Mouse (Mus musculus) hindbrain, embryonic 12.5 days (tissue): ENCODE data around the gene Arpc1a. TPM values are rescaled to one million over a fixed set of nuclear protein-coding genes. Genes with fewer than 3 reads are reported as not detected.
"Not testable (repeated sequence)": the region's sequence is repeated elsewhere in the genome, so short reads cannot be mapped to it uniquely, and the experiment has no call there.

Source experiments
- ATAC-seq: fragments of 200-750 bp; cut with Nextera tagmentation; 2 replicates; pipeline ENCODE4 v1.8.0; 2017; ENCODE audit warnings: moderate TSS enrichment; ENCODE audit not compliant: low FRiP score
- H3K27ac ChIP-seq: fragments of 300-500 bp; sonication (generic); 2 replicates; pipeline ENCODE4 v1.5.1; 2016; ENCODE audit warnings: mild to moderate bottlenecking
- H3K27me3 ChIP-seq: fragments of 300-500 bp; sonication (generic); 2 replicates; pipeline ENCODE4 v1.6.1; 2016; ENCODE audit warnings: mild to moderate bottlenecking
- H3K36me3 ChIP-seq: fragments of 300-500 bp; sonication (generic); 2 replicates; pipeline ENCODE4 v1.6.1; 2016; ENCODE audit warnings: mild to moderate bottlenecking
- H3K4me1 ChIP-seq: fragments of 300-500 bp; sonication (generic); 2 replicates; pipeline ENCODE4 v1.6.1; 2016
- H3K4me2 ChIP-seq: fragments of 300-500 bp; sonication (generic); replicated peaks from 2 replicates; pipeline ENCODE4 v1.6.1; 2016; ENCODE audit warnings: mild to moderate bottlenecking
- H3K4me3 ChIP-seq: fragments of 300-500 bp; sonication (generic); 2 replicates; pipeline ENCODE4 v1.5.1; 2016; ENCODE audit warnings: mild to moderate bottlenecking
- H3K9ac ChIP-seq: fragments of 300-500 bp; sonication (generic); 2 replicates; pipeline ENCODE4 v1.6.1; 2016; ENCODE audit warnings: mild to moderate bottlenecking, moderate library complexity
- H3K9me3 ChIP-seq: fragments of 300-500 bp; sonication (generic); replicated peaks from 2 replicates; pipeline ENCODE4 v1.6.1; 2016; ENCODE audit warnings: mild to moderate bottlenecking
- WGBS: fragments of 180-500 bp; shearing (Covaris S2); methylation state at CpG from one replicate; pipeline ENCODE4 v1.1.7; 2016; 5-methylcytosine and 5-hydroxymethylcytosine counted together
- polyA plus RNA-seq: library from polyadenylated mRNA; unstranded; fragments of >200 nt; fragmentation: Nextera tagmentation; extraction: Ambion mirVana; gene quantifications from 2 replicates; pipeline ENCODE4 v1.2.1, GENCODE M21; 2016

Arpc1a gene
- polyA plus RNA-seq = 191 and 201 TPM in 2 replicates

DNA sequence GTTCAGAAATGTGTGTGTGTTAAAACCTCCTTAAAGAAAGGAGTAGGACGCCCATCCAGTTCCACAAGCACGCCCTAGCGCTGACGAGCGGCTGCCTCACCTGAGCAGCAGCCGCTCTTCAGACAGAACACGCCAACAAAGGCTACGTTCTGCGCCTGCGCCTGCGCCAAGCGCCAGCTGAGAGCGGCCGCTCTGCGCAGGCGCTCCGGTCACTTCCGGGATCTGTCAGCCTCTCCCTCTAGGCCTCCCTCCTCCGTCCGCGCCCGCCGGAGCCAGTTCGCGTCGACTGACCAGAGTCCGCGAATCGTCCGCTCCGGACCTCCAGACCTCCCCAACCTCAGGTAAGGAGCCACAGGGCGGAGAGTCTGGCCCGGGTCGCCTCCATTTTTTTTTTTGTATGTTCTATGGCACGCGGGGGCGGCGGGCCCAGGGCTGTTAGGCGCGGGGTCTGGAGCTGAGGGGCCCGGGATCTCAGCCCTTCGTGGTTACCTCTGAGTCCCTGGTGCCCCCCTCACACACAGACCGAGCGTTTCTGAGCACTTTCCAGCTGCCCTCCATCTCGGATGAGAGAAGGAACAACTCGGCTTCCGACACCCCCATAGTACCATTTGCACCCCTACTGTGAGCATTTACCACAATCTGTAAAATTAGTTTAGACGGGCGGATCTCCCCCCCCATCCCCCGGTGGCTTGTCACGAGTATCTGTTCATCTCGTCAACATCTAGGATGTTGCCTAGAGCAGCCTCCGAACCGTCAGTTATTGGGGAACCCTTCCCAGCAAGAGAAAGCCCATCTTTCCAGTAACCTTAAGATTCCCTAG lies at the start of gene Arpc1a, which contains the start of gene Kpna7:
TSS of gene Arpc1a (plus strand) at position 199 of the 820 bp plus-strand sequence.
TSS of gene Kpna7 (minus strand) at position 399 of the 820 bp plus-strand sequence.
- WGBS = 2% methylated on average over 54 of the region's 54 CpGs
- no peaks in the 10 kb centered on the region for H3K27me3 ChIP-seq

DNA sequence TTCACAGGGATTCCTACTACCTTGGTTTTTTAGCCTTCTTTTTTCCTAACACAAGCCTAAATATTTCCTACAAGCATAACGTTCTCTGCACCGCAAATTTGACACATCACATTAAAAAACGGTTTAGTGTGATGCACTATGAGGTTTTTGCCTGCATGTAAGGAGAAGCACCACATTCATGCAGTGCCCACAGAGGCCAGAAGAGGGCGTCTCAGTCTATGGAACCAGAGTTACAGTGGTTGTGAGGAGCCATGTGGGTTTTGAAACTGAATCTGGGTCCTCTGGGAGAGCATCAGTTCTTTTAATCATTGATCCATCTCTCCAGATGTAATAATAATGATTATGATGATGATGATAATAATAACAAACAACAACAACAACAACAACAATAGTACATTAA lies 42.0 kb upstream of the Arpc1a start:
- Histone ChIP-seq H3K36me3 (no peaks in the 10 kb centered on the region), H3K9me3 (no peaks in the 10 kb centered on the region), H3K9ac (no peak overlapping the region), H3K27me3 (no peaks in the 10 kb centered on the region), H3K4me3 (no peak overlapping the region), H3K4me1 (no peaks in the 10 kb centered on the region), H3K27ac (no peak overlapping the region), H3K4me2 (no peak overlapping the region)
- 46% methylated on average over 4 of the region's 4 CpGs for WGBS
- ATAC-seq = no peak

More for the DNA sequence above, at the start of gene Arpc1a, which contains the start of gene Kpna7:
- H3K9ac ChIP-seq = peak within 1 kb of the TSS; percentile 91
- H3K4me2 ChIP-seq = peak within 1 kb of the TSS; percentile 90
- peak; percentile 97 for ATAC-seq
- H3K4me1 ChIP-seq = peaks cover 13% of the 10 kb centered on the region
- H3K9me3 ChIP-seq = no peaks in the 10 kb centered on the region
- H3K4me3 ChIP-seq = peak within 1 kb of the TSS; percentile 79
- peaks cover 4% of the 10 kb centered on the region for H3K36me3 ChIP-seq
- H3K27ac ChIP-seq = peak within 1 kb of the TSS; percentile 89

DNA sequence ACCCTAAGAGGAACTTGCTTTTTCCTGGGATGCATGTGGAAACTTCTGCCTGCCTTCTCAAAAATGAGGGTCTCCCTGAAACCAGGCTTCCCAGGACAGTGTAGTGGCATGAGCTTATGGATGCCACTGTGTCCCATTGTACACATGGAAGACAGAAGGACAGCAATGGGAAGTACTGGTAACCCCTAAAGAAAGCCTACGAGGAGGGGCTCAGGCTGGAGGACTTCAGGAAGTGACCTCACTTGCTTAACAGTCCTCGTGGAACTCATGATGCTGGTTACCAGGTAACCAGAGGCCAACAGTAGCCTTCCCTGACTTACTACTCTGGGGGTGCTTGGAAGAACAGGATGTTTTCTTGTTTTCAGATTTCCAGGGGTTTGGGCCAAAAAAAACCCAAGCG lies 40.9 kb upstream of the Arpc1a start, which contains the start of gene 1700018F24Rik:
TSS of gene 1700018F24Rik (plus strand) at position 301 of the 400 bp plus-strand sequence.
- not testable (repeated sequence) for H3K4me2 ChIP-seq, H3K9me3 ChIP-seq, H3K27ac ChIP-seq, H3K36me3 ChIP-seq, H3K9ac ChIP-seq, H3K27me3 ChIP-seq, H3K4me1 ChIP-seq, H3K4me3 ChIP-seq, ATAC-seq
- 79% methylated on average over 3 of the region's 3 CpGs for WGBS

DNA sequence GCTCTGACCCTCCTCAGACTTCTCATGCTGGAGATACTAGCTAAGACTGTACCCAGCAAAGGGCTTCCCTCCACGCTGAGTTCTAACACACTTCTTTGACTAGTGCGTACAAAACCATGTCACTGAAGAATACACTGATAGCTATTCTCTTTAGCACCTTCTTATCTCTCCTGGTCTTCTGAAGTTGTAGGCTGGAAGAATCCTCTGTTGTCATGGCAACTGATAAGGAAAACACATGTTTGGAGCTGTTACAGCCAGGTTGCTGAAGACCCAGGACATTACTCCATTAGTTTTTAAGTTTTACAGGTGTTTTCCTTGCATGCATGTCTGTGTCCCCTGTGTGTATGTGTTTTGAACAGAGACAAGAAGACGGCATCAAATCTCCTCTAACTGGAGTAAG lies 29.4 kb upstream of the Arpc1a start:
- not testable (repeated sequence) for H3K27me3 ChIP-seq

DNA sequence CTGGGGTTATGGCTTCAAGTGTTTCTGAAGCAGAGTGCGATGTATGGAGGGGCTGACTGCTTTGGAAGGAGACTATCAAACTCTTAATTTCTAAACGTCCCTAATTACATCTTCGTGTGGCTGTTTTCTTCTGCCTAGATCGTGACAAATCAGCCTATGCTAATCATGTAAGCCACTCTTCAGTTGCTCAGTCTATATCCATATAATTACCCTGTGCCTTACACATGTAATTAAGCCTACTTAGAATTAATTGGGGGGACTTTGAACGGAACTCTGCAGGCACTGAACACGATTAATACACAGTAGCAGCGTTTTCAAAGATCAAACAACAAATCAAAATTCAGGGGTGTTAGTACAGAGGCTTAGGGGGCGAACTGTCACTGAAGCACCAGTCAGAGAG lies 25.7 kb upstream of the Arpc1a start:
- H3K27ac ChIP-seq = no peak overlapping the region
- WGBS = 78% methylated on average over 8 of the region's 8 CpGs
- no peak overlapping the region for H3K9ac ChIP-seq
- H3K4me3 ChIP-seq = no peak overlapping the region
- no peaks in the 10 kb centered on the region for H3K27me3 ChIP-seq
- H3K4me2 ChIP-seq = no peak overlapping the region
- no peaks in the 10 kb centered on the region for H3K9me3 ChIP-seq
- H3K36me3 ChIP-seq = no peaks in the 10 kb centered on the region
- no peak for ATAC-seq
- H3K4me1 ChIP-seq = no peaks in the 10 kb centered on the region

More for the DNA sequence above, 29.4 kb upstream of the Arpc1a start:
- H3K9me3 ChIP-seq, H3K27ac ChIP-seq, H3K9ac ChIP-seq, ATAC-seq, H3K4me1 ChIP-seq, H3K36me3 ChIP-seq, H3K4me2 ChIP-seq, H3K4me3 ChIP-seq: not testable (repeated sequence)
- WGBS = 88% methylated on average over 3 of the region's 3 CpGs

DNA sequence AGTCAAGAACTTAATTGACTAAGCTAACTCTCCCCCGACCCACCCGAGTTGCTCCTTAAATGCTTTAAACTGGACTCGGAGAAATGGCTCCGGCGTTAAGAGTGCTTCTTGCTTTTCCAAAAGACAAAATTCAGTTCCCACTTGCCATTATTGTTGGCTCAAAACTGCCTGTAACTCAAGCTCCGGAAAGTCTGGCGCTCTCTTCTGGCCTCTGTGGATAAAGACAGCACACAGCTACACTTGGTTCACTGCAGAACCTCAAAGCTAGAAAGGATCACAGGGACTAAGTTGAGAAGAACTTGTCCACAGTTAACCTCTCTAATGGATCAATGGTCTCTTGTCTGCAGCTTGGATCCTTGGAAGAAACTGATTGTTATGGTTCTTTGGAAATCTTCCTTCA lies 24.9 kb upstream of the Arpc1a start:
- Histone ChIP-seq H3K4me3 (no peak overlapping the region), H3K27me3 (no peaks in the 10 kb centered on the region), H3K4me1 (no peaks in the 10 kb centered on the region), H3K9ac (no peak overlapping the region), H3K36me3 (no peaks in the 10 kb centered on the region), H3K27ac (no peak overlapping the region), H3K4me2 (no peak overlapping the region), H3K9me3 (no peaks in the 10 kb centered on the region)
- ATAC-seq = no peak
- WGBS = 89% methylated on average over 7 of the region's 7 CpGs

DNA sequence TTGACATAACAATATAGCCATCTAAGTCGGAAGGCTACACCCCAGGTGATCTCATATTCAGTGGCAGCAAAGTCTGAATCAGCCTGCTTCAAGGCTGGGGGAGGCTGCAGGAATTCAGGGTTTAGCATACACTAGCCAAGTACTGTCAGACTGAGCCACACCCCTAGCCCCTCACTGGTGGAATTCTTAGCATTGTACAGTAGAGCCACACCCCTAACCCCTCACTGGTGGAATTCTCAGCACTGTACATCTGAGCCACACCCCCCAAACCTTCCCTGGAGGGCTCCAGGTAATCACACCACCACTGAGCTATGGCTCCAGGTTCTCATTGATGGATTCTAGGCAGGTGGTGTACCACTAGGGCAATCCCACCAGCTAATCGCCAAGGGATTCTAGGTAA lies 24.1 kb upstream of the Arpc1a start:
- 76% methylated on average over 2 of the region's 2 CpGs for WGBS
- ATAC-seq = no peak
- H3K9me3 ChIP-seq = no peaks in the 10 kb centered on the region
- H3K27me3 ChIP-seq = no peaks in the 10 kb centered on the region
- H3K4me2 ChIP-seq = no peak overlapping the region
- no peaks in the 10 kb centered on the region for H3K4me1 ChIP-seq
- no peaks in the 10 kb centered on the region for H3K36me3 ChIP-seq
- H3K4me3 ChIP-seq = no peak overlapping the region
- H3K27ac ChIP-seq = no peak overlapping the region
- H3K9ac ChIP-seq = no peak overlapping the region

DNA sequence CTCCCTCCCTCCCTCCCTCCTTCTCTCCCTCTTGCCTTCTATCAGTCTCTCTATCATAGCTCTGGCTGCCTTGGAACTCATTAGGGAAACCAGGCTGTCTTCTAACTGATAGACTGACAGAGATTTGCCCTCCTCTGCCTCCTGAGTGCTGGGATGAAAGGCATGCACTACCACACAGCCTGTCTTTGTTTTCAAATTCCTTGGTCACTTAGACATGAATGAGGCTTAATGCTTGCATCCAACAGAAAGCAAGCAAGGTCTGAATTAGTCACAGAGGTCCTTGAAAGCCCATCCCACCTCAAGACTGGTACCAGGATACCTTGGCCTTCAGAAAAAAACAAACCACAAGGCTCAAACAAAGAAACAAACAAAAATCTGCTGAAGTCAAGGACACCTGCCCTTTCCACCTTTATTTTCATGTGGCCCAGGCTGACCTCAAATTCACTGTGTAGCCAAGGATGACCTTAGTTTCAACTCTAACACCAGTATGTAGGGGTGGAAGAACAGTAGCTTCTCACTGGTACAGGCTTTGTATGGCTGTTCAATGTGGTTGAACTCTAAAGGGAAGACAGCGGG lies 18.8 kb upstream of the Arpc1a start:
- ATAC-seq = no peak
- WGBS = 90% methylated on average over 1 of the region's 1 CpGs

DNA sequence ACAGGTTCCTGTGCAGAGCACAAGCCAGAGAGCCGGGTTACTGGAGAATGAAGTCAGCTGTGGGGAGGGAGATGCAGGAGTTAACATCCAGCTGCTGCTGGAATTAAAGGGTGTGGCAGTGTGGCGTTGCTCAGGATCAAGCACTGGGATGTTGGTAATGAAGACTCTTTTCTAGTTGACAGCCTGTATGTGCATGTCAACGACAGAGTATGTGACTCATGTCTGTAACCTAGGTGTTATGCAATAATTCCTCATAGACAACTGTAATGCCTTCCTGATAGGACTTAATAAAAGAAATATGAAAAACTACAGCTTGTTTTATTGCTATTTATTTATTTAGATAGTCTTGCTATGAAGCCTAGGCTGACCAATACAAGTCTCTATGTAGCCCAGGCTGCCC lies 14.8 kb upstream of the Arpc1a start:
- 70% methylated on average over 3 of the region's 3 CpGs for WGBS
- peaks cover 4% of the 10 kb centered on the region; the same call in 1 of the 2 replicates for H3K27me3 ChIP-seq
- H3K4me3 ChIP-seq = no peak overlapping the region
- no peak overlapping the region for H3K27ac ChIP-seq
- H3K4me2 ChIP-seq = no peak overlapping the region
- H3K9me3 ChIP-seq = no peaks in the 10 kb centered on the region
- H3K9ac ChIP-seq = no peak overlapping the region
- ATAC-seq = no peak
- no peaks in the 10 kb centered on the region for H3K36me3 ChIP-seq
- no peaks in the 10 kb centered on the region for H3K4me1 ChIP-seq

More for the DNA sequence above, 18.8 kb upstream of the Arpc1a start:
- no peak overlapping the region for H3K27ac ChIP-seq
- no peak overlapping the region for H3K4me2 ChIP-seq
- no peaks in the 10 kb centered on the region for H3K4me1 ChIP-seq
- no peak overlapping the region for H3K9ac ChIP-seq
- no peaks in the 10 kb centered on the region for H3K9me3 ChIP-seq
- H3K36me3 ChIP-seq = no peaks in the 10 kb centered on the region
- peaks cover 4% of the 10 kb centered on the region; the same call in 1 of the 2 replicates for H3K27me3 ChIP-seq
- no peak overlapping the region for H3K4me3 ChIP-seq

DNA sequence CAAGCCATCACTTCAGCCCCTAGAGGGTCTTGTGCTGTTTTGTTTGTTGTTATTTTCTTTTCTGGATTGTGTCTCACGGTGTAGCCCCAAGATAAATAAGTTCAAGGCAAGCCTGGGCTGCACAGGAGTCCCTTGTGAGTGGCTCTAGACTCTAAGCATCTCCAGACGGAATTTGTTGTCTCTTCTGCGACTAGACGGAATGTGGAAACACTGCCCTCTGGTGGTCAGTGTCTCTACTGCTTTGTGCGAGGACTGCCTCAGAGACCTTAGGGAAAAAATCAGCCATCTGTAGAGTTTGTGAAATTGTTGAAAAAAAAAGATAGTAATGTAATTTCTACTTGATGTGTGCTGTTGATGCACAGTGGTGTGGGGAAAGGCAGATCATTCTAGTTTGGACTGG lies 13.9 kb upstream of the Arpc1a start:
- H3K9ac ChIP-seq = no peak overlapping the region
- no peak overlapping the region for H3K27ac ChIP-seq
- H3K4me3 ChIP-seq = no peak overlapping the region
- H3K4me2 ChIP-seq = no peak overlapping the region
- WGBS = 2% methylated on average over 5 of the region's 5 CpGs
- no peak for ATAC-seq
- no peaks in the 10 kb centered on the region for H3K36me3 ChIP-seq
- H3K27me3 ChIP-seq = peaks cover 4% of the 10 kb centered on the region; the same call in 1 of the 2 replicates
- H3K4me1 ChIP-seq = no peaks in the 10 kb centered on the region; the same call in 1 of the 2 replicates
- no peaks in the 10 kb centered on the region for H3K9me3 ChIP-seq

DNA sequence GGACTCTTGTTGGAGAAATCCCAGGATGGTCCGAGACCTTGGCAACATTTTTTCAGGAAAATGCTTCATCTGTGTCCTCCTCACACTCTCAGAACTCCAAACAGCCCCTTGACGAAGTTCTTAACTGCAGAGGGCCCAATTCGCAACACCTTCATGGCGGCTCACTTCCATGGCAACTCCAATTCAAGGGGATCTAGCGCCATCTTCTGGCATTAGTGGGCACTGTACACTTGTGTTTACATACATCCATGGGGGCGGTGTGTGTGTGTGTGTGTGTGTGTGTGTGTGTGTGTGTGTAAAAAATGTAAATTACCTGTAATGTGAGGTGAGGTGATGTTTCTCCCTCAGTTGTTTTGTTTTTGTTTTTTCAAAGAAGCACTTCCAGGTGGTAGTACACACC lies 12.3 kb upstream of the Arpc1a start:
- no peak overlapping the region for H3K27ac ChIP-seq
- no peak overlapping the region for H3K4me2 ChIP-seq
- no peaks in the 10 kb centered on the region for H3K36me3 ChIP-seq
- ATAC-seq = no peak
- 56% methylated on average over 6 of the region's 6 CpGs for WGBS
- H3K4me3 ChIP-seq = no peak overlapping the region
- no peak overlapping the region for H3K9ac ChIP-seq
- H3K4me1 ChIP-seq = no peaks in the 10 kb centered on the region; the same call in 1 of the 2 replicates
- H3K27me3 ChIP-seq = peaks cover 4% of the 10 kb centered on the region; the same call in 1 of the 2 replicates
- no peaks in the 10 kb centered on the region for H3K9me3 ChIP-seq

DNA sequence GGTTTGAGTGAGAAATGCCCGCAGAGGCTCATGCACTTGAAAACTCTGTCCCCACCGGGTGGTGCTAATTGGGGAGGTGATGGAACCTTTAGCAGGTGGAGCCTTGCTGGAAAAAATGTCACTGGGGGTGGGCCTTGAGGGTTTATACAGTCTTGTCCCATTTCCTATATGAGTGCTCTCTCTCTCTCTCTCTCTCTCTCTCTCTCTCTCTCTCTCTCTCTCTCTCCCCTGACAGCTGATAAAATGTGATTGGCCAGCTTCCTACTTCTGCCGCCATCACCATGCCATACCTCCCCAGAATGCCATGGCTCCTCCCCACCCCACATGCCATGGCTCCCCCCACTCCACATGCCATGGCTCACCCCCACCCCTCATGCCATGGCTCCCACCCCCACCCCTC lies 8.5 kb upstream of the Arpc1a start:
- Histone ChIP-seq H3K4me3 (no peak overlapping the region), H3K27me3 (no peaks in the 10 kb centered on the region), H3K9ac (no peak overlapping the region), H3K9me3 (no peaks in the 10 kb centered on the region), H3K36me3 (no peaks in the 10 kb centered on the region), H3K27ac (no peak overlapping the region), H3K4me1 (no peaks in the 10 kb centered on the region; the same call in 1 of the 2 replicates), H3K4me2 (no peak overlapping the region)
- ATAC-seq = no peak
- WGBS = 56% methylated on average over 3 of the region's 3 CpGs
